Mouse (Mus musculus): ENCODE data around the gene Nckap1. TPM values are rescaled to one million over a fixed set of nuclear protein-coding genes. Genes with fewer than 3 reads are reported as not detected.

Nckap1 gene
- polyA plus RNA-seq, 1 experiment from 2014 or later = 71.3 TPM

GRCm38 (mm10) chr2:80474247-80474796 is 106.9 kb downstream of the Nckap1 start:
- 80% methylated on average over 5 of the region's 5 CpGs for WGBS
- H3K27ac ChIP-seq (ENCODE audit: low read depth, low read length) = no peak overlapping the region
- H3K36me3 ChIP-seq (ENCODE audit: control insufficient read depth, insufficient read depth, low read length) = no peaks in the 10 kb centered on the region
- DNase-seq (ENCODE audit: low spot score) (no peak), ATAC-seq (no peak)
- H3K9ac ChIP-seq (ENCODE audit: low read length) = no peak overlapping the region
- H3K27me3 ChIP-seq (replicated peaks; ENCODE audit: control insufficient read depth, insufficient read depth, low read length) = no peaks in the 10 kb centered on the region
- no peaks in the 10 kb centered on the region for H3K4me1 ChIP-seq (ENCODE audit: control insufficient read depth, insufficient read depth, low read length)
- H3K9me3 ChIP-seq (replicated peaks; ENCODE audit: control insufficient read depth, low read length) = no peaks in the 10 kb centered on the region
- H3K4me2 ChIP-seq (ENCODE audit: low read length) = no peak overlapping the region
- H3K4me3 ChIP-seq (ENCODE audit: low read depth, low read length) = no peak overlapping the region

- Histone ChIP-seq H3K4me3 (ENCODE audit: low read depth, low read length) (no peak overlapping the region), H3K27me3 (replicated peaks; ENCODE audit: control insufficient read depth, insufficient read depth, low read length) (no peaks in the 10 kb centered on the region), H3K4me2 (ENCODE audit: low read length) (no peak overlapping the region), H3K4me1 (ENCODE audit: control insufficient read depth, insufficient read depth, low read length) (no peaks in the 10 kb centered on the region), H3K27ac (ENCODE audit: low read depth, low read length) (no peak overlapping the region), H3K9ac (ENCODE audit: low read length) (no peak overlapping the region), H3K36me3 (ENCODE audit: control insufficient read depth, insufficient read depth, low read length) (no peaks in the 10 kb centered on the region), H3K9me3 (replicated peaks; ENCODE audit: control insufficient read depth, low read length) (no peaks in the 10 kb centered on the region)
- DNase-seq (ENCODE audit: low spot score) (no peak), ATAC-seq (no peak)
- WGBS = 85% methylated on average over 16 of the region's 16 CpGs
Observed at GRCm38 (mm10) chr2:80465991-80466821, 115.0 kb downstream of the Nckap1 start.

- Histone ChIP-seq H3K4me2 (ENCODE audit: low read length) (no peak overlapping the region), H3K27ac (ENCODE audit: low read depth, low read length) (no peak overlapping the region), H3K36me3 (ENCODE audit: control insufficient read depth, insufficient read depth, low read length) (no peaks in the 10 kb centered on the region), H3K27me3 (replicated peaks; ENCODE audit: control insufficient read depth, insufficient read depth, low read length) (no peaks in the 10 kb centered on the region), H3K4me3 (ENCODE audit: low read depth, low read length) (no peak overlapping the region), H3K4me1 (ENCODE audit: control insufficient read depth, insufficient read depth, low read length) (no peaks in the 10 kb centered on the region), H3K9me3 (replicated peaks; ENCODE audit: control insufficient read depth, low read length) (no peaks in the 10 kb centered on the region), H3K9ac (ENCODE audit: low read length) (no peak overlapping the region)
- no peak for ATAC-seq
- DNase-seq (ENCODE audit: low spot score) = no peak
- WGBS = 66% methylated on average over 8 of the region's 8 CpGs
Observed at GRCm38 (mm10) chr2:80461827-80462226, 119.4 kb downstream of the Nckap1 start.

MicroRNA genes within 50 kb of the gene (microRNA counts, 519-probe panel; counts per million panel counts)
- microRNA mmu-miR-684 = not detected

Small RNAs within 50 kb of the gene (microRNA-seq; reads per million reads assigned to microRNA genes)
- not detected for gene Mir684-1

Other genes with a start within 250 kb of the Nckap1 start
- gene Frzb, start 133.8 kb downstream of the Nckap1 start, polyA plus RNA-seq (2014; fragmentation: Nextera tagmentation; extraction: Ambion mirVana) = 2.9 and 3.4 TPM in 2 replicates
- 18.8 and 19.7 TPM in 2 replicates for gene Dusp19, start 35.7 kb upstream of the Nckap1 start, polyA plus RNA-seq (2014; fragmentation: Nextera tagmentation; extraction: Ambion mirVana)
- gene Nup35, start 35.9 kb upstream of the Nckap1 start, polyA plus RNA-seq (2014; fragmentation: Nextera tagmentation; extraction: Ambion mirVana) = 66.1 and 66.6 TPM in 2 replicates